Mouse (Mus musculus) CD4-positive, CD25-positive, alpha-beta regulatory T cell, adult 4 months (primary cell): ENCODE data around the gene Nox1. TPM values are rescaled to one million over a fixed set of nuclear protein-coding genes. Genes with fewer than 3 reads are reported as not detected.
A peak's percentile ranks its signal among the peaks of the same experiment; 100 is the strongest.

Experiments
- ATAC-seq: one replicate; pipeline ENCODE4 v1.8.0; 2017
- polyA plus RNA-seq, 2 experiments: library from polyadenylated mRNA; unstranded; fragments of 100-300 nt; shearing (Covaris generic); gene quantifications; one replicate each; pipeline ENCODE4 v1.2.1; 2017

Gene Nox1
- polyA plus RNA-seq, 2 experiments from 2014 or later, result 1.4 to 1.6 TPM

DNA sequence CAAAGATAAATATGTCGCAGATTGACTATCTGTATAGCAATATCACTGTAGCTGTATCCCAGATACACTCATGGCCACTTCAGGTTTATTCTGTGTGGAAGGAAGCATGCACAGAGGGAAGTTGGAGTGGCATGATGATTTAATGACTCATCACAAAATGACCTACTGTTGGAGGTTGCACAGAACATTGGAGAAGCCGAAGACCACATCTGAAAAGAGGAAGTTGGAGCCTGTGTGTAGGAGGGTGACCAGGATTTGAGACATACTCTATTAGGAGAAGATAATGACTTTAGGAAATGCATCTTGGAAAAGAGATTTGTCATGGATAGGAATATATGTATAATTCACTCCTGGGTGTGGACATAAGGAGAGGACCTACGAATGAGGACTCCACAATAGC, 105.3 kb downstream of the Nox1 start:
- no peak for ATAC-seq

DNA sequence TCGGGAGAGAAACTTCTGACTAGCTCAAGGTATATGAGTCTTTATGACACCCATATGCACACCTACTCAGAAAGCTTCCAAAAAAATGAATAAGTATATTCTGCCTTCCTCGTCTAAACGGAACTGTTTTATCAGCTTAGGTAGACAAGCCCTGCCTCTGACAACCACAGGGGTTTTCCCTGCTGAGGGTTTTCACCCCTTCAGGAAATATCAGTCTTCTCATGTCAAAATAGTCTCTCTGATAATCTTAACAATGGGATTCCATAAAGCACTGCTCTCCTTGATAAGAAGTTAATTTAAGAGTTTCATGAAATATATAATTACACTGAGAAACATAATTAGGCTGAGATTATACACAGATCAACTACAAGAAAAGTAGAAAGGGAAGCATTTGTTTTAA, 110.0 kb downstream of the Nox1 start:
- ATAC-seq, result peak; percentile 95

DNA sequence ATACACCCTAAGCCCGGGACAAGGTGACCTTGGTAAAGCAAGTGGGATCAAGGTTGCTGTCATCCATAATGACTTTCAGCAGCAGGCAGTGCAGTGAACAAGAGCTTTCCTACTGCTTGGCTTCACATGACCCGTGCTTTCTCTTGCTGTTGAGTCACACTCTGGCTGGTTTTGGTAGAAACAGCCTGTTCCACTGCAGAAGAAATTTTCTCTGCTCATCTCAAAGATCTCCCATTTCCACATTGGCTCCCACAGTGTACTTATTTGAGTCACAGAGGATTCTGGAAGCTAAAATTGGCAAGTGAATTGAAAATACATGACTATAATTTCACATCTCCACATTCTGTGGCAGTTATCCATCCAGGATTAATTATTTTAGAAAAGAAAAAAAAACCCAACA, 119.1 kb downstream of the Nox1 start:
- ATAC-seq, result no peak

DNA sequence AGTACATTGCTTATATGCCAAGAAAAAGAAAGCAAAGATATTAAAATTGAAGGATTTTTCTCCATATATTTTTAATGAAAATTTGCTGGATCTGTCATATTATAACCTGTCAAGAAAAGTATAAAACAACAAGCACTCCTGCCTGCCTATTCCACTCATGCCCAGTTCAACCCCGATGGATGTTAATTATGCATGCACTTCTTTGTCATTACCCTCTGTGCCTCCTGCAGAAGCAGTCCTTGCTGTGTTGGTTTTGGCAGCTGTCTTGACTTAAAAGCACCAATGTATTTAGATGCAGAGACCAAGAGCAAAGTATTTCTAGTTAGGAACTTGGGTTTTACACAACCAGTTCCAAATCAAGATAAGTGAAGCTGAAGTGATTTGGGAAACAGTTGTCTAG, 136.3 kb downstream of the Nox1 start:
- no peak for ATAC-seq

DNA sequence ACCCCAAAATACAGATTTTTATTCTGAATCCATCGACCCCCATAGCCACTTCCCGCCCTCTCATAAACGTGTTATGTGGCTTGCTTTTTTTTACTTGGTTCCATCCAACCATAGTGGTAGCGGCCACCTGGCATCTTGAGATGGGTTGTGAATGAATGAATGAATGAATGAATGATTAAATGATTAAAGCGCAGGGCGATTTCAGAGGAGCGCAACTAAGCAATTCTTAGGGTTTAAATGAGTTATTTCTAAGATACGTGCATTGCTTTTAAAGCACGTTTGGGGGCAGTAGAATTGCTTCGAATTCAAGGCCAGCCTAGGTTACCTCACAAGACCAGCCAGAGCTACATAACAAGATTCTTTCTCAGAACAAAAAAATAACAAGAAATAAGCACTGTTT, 162.0 kb downstream of the Nox1 start:
- ATAC-seq, result peak; percentile 18

DNA sequence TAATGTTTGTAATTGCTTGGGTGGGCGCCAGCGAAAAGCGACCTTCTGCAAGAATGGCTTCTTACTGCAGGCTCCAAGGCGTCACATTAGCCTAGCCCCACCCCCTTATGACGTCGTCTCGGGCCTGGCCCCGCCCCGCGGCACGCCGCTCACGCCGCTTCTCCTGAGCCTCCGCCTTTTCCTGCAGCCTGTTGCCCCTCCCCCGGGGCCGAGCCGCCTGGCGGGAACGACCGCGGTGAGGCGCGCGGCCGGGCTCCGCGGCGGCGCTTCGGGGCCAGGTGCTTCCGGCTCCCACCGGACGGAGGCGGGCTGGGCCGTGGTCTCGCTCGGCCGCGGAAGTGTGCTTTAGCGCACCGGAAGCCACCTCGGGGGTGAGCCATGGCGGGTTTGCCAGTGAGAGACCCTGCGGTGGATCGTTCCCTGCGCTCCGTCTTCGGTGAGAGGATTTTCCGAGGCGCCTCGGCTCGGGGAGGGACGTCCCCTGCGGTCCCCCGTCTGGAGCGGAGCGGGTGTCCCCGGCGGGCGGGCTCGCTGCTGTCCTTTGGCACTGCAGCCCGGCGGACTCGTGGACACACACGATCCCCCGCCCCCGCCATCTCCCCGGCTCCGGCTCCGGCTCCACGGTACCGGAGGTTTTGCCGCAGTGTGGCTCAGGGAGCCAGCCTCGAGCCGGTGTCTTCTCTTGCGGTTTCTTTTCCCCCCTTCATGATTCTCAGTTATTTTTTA, 162.6 kb downstream of the Nox1 start, which contains the start of gene Cstf2:
Cstf2 (plus strand) TSS at position 201 of the 726 bp plus-strand sequence.
- peak; percentile 92 for ATAC-seq

DNA sequence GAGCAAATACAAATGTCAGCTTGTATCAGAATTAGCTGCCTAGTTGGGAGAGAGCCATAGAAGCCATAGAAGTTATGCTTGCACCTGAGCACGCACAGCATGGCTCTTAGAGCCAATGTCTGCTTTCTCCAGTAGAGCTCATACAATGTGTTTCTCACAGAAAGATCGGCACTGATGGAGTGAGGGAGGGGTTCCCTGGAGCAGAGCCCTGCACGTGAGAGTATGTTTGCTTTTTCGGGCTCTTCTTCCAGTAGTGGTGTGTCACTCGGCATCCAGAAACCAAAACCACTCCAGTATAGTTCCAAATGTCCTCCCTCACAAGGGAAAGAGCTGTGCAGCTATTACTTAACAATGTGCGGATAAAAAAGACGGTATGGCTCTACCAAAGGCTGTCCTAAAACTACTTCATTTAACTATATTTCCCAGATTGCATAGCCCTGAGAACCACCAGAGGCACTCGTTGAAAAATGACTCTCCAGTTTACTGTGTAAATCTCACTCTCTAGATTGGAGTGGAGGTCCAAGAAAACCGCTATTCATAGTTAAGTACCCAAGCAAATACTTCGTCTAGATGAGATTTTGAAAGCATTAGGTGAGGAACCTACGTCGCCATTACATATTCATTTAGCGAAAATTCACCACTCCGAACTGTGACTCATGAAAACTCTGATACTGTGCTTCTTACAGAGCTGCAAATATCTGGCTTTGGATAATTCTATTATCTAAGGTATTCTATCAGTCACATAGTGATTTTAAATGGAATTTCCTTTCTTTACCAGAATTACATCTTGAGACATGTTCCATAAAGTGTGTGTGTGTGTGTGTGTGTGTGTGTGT, 163.5 kb downstream of the Nox1 start:
- ATAC-seq, result no peak

DNA sequence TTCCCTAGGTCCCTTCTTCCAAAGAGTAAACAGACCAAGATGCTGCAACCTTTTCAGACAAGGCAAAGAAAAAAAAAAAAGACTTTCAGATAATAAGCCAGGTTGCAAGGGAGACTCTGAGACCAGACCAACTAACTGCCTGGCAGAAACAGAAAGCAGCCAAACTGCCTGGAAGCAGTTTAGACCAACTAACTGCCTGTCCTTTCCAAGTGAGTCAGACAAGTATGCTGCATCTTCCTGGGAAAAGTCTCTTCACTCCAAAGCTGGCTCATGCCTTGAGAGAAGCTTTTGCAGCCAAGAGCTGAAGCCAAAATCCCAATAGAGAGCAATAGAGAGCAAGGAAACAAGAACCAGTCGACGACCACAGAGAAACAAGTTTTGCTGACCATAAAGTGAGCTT, 164.9 kb downstream of the Nox1 start:
- no peak for ATAC-seq

DNA sequence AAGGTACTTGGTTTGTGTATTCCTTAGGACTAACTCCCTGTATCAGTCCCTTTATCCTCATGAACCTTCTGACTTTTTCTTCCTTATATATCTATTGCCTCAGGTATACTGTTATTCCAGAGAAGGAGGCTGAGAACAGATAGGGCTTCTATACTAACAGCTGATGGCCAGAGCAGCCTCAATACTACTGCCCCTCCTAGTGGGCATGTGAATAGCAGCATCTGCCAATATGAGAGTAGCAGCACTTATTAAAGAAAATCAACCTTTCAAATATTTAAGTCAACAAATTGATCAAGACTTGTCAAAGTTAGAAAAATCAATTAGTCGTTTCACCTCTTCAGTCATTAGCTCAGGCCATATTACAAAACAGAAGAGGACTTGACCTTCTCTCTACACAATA, 172.8 kb downstream of the Nox1 start:
- no peak for ATAC-seq

Other genes with a start within 250 kb of the Nox1 start
- gene Sytl4, start 240.1 kb downstream of the Nox1 start, polyA plus RNA-seq, result 1 to 10 TPM; 2.1 to 3.0 TPM
- gene Cstf2, start 162.8 kb downstream of the Nox1 start, polyA plus RNA-seq, result 10 to 100 TPM; 29.5 to 32.8 TPM
- 1 to 10 TPM in 1 of 2 experiments, under 1 TPM in 1; 0.77 to 2.6 TPM for gene Xkrx, start 59.9 kb downstream of the Nox1 start, polyA plus RNA-seq
- not detected for gene Arl13a, start 34.5 kb downstream of the Nox1 start, polyA plus RNA-seq
- 10 to 100 TPM; 23.8 to 24.4 TPM for gene Trmt2b, start 55.0 kb upstream of the Nox1 start, polyA plus RNA-seq
- under 1 TPM in 1 of 2 experiments, not detected in 1; 0.16 TPM for gene Tmem35a, start 73.3 kb upstream of the Nox1 start, polyA plus RNA-seq
- gene Cenpi, start 86.1 kb upstream of the Nox1 start, polyA plus RNA-seq, result 1 to 10 TPM; 3.8 to 7.1 TPM
- not detected for gene Drp2, start 182.6 kb upstream of the Nox1 start, polyA plus RNA-seq